Mouse (Mus musculus) NIH3T3 (cell line): ENCODE data around the gene BC049715.

ENCODE experiments used
- DNase-seq: peaks from one replicate; pipeline ENCODE4 v3.0.0-alpha.2; 2012; ENCODE audit warnings: low read depth

Gene BC049715

DNA sequence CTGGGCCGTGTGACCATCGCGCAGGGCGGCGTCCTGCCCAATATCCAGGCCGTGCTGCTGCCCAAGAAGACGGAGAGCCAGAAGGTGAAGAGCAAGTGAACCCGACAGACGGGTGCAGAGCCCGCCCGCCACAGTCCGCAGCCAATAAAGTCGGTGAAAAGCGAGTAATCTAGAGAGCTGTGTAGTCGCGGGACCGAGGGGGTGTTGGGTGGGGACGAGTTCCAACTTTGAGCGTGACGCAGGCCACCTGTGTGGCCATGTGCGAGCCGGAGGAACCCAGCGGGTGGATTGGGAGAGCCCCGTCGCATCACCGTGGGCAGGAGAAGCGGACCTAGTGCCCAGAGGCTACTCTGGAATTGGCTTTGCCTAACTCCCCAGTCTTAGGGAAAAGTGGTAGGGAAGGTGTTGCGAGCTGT is 18.8 kb upstream of the BC049715 start:
- peak; percentile 53 for DNase-seq

DNA sequence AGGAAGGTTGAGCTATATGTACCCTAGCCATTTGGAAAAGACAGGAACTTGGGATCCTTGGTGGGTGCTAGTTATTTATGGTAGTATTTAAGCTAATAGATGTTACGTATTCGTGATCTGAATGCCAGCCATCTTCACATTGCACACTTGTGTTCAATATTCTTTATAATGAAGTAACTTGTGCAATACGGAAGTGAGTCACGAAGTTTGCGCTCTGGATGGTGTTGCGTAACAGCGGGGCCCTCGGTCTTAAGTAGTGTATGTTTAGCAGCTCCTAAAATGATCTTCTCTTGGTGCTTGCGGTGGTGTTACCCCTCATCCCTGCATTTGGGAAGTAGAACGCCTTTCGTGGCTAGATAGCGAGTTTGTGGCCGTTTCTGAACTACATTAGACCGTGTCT is 18.3 kb upstream of the BC049715 start:
- peak; percentile 97 for DNase-seq

DNA sequence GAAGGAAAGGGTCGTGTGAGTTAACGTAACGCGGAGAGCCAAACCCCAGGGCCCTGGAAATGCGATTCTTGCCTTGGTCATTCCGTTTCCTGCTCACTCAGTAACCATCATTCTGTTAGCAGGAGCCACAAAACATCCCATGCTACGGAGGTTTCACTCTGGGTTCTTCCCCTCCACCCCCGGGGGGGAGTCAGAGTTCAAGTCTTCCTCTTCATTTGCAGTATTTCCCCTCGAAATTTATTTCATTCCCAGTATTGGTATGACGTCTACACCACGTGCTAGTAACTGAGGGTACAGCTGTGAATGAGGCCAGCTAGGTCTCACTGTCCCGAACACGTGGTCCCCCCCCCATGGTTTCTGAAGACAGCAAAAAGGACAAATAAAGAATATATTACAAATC is 17.8 kb upstream of the BC049715 start:
- DNase-seq: peak; percentile 59

DNA sequence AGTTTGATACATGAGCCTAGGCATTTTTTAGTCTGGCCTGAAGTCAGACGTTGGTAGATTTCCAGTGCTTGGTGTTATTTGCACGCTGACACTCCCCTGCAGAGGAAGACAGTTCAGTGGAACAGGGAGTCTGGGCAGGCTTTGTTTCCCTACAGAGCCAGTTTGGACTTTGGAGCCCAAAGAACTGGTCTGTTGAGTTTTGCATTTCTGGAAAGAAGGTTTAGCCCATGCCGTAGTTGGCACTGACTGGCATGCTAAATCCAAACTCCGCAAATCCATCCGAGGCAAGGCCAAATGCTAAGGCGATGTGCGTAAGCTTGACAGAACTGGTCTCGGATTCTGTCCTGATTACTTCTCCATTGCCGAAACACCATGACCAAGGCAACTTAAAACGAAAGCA is 16.2 kb upstream of the BC049715 start:
- no peak for DNase-seq

DNA sequence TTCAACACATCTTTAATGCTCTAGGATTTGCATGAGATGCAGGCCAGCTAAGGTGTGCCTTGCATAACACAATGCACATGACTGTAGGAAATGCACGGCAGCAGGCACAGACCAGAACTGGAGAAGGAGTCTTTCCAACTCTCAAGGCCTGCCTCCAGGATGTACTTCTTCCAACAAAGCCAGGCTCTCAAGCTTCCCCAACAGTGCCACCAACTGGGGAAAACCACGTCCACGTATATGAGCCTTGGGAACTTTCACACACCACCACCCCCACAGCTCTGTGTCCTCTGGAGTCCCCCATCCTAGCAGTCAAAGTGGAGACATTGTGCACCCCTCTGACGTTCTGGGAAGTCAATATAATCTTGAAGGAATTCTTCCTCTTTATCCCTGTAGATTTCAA is 14.3 kb upstream of the BC049715 start:
- peak; percentile 58 for DNase-seq

DNA sequence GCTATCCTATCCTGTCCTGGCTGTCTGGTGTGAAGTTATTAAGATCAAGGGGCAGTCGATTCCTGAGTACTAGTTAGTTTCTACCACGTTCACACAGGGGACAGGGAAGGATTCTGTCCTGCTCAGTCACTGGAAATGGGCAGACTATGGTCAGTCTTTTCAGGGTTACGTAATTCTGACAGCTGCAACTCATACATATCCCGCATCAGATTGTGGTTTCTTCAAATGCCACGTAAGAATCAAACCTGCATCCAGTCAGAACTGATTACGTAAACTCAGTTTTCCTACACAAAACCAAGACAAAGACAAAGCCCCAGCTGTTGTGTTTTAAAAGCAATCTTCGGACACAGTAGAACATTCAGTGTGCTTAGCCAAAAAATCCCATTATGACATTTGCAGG is 12.0 kb upstream of the BC049715 start:
- no peak for DNase-seq

DNA sequence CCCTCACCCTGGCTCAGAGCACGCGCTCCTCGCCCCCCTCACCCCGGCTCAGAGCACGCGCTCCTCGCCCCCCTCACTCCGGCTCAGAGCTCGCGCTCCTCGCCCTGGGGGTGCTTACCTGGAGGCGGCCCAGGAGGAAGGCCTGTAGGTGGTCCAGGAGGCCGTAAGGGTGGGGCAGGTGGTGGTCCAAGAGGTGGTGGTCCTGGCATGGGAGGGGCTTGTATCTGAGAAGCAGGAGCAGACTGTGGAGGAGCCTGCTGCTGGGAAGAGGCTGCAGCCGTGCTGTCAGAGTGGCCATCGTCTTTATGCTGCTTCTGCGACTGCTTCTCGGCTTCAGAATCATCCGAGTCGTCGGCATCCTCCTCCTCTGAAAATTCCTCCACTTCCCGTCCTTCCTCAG is 10.6 kb upstream of the BC049715 start:
- DNase-seq: no peak

DNA sequence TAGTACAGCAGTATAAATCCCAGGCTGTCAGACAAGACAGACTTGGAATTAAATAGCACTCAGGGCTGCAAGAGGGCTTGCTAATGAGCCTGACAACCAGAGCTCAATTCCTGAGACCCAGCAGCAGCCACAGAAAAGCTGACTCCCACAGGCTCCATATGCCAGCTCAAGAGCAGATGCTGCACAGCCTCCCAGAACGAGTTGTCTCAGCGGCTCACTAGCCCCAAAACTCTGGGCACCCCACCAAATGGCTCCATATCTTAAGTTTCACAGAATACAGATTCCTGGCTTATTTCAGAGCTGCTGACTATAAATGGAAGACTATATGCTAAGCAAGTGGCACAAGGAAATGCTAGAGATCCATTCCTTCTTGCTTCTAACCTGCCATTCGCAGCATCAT is 9.9 kb upstream of the BC049715 start:
- DNase-seq: no peak

DNA sequence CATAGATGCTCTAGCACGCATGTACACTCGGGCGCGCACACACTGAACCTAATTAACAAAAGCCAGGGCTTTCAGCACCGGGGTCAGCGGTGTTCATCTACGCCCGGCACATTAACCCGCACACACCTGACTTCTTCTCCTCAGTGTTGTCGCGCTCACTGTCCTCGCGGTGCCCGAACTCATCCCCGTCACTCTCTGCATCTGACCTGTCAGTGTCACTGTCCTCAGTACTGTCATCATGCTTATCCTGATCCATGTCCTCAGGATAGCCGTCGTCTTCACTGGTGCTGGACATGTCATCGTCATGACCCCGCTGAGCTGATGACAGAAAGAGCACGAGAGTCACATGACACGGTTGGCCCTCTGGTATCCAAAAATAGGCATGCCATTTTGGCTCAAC is 7.0 kb upstream of the BC049715 start:
- DNase-seq: no peak

DNA sequence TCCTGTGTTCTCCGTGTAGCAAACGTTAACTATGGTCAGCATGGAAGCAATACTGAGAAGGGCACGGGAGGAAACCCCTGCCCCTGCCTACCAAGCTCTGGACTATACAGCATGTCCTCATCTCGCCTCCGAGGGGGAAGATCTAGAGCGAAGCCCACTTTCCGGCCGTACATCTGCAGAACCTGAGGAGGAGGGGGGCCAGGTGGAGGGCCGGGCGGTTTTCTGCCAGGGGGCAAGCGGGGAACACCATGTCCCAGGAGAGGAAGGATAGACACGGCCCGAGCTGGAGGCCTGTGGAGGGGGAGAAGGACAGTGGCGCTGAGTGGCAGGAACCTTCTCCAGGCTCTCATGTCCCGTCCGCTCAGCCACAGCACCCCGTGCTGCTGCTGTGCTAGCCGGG is 6.3 kb upstream of the BC049715 start:
- no peak for DNase-seq

DNA sequence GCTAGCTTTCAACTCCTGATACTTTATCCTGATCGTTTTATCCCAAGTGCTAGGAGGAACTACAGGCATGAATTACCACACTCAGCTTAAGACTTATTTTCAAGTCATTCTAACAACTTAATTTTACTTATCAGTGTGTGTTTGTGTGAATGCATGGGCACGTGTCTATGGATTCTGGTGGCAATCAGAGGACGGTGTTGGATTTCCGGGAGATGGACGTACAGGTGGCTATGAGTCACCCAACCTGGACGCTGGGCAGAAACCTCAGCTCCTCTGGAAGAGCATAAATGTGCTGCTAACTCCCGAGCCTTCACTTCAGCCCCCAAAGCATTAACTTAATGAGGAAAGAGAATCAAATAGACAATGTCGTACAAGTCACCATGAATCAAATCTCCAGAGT is 2.4 kb upstream of the BC049715 start:
- no peak for DNase-seq

DNA sequence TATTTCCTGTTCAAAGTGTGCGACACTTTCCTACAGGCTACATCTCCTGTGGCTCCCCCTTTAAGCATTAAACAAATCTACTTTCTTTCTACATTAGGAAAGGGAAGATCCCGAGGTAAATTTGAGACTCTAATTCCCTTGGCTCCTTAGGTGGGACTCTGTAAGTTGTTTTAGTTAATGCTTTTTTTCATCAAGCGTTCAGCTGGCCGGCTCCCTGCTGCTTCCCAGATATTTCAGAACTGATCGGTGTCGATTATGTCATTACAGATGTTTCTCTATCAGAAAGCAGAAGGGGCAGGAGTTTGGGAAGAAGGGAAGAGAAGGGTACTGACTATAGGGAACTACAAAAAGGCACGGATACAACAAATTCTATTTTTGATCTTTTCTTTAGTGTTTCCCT is 310 bp upstream of the BC049715 start:
- DNase-seq: no peak

DNA sequence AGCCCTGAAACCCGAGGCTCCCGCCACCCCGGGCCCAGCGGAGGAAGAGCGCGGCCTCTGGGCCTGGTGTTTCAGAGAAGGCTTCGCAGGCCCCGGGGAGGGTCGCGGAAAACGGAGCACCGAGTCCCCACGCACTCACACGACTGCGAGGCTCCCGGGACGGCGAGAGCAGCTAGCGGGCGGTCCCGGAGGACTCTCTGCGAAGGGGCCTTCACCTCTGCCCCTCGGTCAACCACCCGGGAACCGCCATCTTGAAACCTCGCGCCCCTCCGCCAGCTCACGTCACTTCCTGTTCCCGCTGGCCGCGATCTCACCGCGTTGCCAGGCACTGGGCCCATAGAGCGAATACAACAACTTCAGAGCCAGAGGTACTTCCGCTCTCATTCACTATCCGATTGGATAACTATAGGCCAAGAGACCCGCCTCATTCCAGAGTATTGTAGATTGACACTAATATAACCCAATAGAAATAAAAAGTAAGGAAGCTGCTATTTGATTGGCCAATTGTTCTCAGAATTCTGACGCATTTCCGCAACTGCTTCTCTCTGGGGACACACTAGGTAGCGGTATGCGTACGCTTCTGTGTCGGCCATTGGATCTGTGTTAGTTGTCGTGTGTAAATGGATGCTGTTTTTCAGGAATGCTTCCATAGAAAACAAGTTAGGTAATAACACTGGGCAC is 595 bp downstream of the BC049715 start, which contains the start of gene Wbp11:
Wbp11 (minus strand) TSS at position 353 of the 681 bp plus-strand sequence.
- DNase-seq: peak; percentile 98

DNA sequence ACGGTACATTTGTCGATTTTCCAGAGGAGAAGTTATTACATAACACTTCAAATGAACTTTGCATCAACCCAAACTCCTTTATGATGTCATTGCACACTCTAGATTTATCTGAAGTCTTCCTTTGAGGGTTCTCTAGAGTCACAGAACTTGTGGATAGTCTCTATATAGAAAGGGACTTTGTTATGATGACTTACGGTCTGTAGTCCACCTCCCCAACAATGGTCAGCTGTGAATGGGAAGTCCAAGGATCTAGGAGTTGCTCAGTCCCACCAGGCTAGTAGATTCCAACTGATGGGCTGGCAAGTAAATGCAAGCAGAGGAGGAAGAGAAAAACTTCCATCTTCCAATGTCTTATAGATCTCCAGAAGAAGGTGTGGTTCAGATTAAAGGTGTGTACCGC is 1.3 kb downstream of the BC049715 start:
- DNase-seq: no peak

DNA sequence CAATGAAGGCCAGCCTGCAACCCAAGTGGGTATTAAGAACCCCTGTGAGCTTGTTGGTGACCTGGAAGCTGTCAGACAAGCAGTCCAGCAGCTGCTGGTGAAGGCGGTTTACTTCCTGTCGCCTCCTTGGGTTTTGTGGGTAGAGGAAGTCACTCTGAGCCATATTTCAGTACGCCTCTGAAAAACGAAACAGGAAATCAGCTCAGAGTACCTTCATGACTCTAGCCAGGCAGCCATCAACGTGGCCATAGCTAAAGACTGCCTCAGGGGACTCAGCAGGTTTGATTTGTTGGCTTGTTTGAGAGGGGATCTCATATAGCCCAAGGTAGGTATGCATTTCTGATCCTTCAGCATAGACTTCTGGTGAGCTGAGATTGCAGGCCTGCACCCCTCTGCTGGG is 4.3 kb downstream of the BC049715 start:
- no peak for DNase-seq

DNA sequence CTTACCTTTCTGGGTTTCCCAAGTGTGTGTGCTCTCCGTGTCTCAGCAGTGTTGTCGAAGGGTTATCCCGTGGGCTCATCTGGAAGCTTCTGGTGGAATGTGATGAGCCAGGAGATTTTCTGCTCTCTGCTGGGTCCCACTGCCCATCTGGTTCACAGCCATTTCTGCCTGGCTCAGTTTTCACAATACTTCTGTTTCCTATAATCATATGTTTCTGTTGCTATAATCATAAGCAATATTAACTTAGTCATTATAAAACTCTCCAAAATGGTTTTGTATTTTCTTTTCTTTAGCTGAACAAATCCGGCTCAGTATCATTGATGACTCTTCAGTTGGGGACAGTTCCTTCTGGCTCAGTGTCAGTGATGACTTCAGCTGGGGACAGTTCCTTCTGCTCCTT is 7.9 kb downstream of the BC049715 start, which contains the start of gene Smco3:
Smco3 (minus strand) TSS at position 101 of the 400 bp plus-strand sequence.
- no peak for DNase-seq

DNA sequence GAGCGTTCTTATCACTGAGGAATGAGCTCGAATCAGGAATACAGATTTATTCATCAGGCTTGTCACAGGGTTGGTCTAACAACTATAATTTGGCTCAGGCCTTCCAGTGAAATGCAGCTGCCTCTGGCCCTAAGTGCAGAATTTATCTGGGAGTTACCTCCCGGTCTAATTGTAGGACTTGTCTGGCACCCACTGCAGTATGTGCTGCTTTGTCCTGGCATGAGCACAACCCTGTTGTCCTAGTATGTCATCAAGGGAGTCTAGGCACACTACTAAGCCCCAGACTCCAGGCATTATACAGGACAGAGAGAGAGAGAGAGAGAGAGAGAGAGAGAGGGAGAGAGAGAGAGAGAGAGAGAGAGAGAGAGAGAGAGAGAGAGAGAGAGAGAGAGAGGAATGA is 9.9 kb downstream of the BC049715 start:
- no peak for DNase-seq

DNA sequence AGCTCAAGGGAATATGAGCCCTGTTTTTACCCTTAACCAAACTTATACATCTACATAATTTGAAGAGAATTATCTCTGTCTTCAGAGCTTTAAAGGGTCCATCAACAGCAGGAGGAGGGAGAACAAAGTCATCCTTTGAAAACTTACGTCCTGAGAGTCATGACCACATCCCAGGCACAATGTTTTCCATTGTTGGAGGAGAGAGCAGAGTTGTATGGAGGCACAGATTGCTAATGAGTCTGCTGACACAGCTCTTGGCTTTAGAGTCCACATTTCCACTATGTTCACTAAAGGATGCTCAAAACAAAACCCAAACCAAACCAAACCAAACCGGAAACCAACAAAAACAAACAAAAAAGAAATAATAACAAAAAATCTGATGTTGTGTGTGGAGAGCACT is 17.5 kb downstream of the BC049715 start:
- no peak for DNase-seq

DNA sequence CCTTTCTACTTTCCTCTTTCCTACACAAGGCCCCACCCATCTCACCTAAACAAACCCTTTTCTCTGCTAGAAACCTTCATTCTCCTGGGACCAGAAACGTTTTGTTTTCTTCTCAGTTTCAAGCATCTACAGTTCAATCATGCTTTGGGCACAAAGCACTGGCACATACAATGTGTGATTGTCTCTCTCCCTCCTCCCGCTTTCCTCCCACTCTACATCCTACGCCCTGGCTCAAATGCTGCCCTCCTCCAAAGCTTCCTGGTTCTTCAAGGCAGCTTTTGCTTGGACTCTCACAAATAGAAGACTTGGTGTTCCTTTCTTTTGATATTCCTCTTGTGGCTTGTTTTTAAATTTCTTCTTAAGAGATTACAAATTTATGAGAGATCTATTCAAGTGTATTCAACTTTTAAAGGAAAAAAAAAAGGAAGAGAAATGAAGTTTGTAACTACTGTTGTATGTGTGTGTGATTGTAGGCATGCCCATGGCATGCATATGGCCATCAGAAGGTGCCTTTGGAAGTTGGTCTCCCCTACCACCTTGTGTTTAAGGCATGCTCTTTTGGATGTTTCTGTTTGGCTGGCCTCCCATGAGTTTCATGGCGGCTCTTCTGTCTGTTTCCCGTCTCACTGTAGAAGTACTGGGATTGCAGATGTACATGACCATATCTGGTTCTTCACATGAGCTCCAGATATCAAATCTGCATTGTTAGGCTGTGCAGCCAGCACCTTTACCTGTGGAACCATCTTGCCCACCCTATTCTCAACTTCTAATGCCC is 18.5 kb downstream of the BC049715 start:
- no peak for DNase-seq

DNA sequence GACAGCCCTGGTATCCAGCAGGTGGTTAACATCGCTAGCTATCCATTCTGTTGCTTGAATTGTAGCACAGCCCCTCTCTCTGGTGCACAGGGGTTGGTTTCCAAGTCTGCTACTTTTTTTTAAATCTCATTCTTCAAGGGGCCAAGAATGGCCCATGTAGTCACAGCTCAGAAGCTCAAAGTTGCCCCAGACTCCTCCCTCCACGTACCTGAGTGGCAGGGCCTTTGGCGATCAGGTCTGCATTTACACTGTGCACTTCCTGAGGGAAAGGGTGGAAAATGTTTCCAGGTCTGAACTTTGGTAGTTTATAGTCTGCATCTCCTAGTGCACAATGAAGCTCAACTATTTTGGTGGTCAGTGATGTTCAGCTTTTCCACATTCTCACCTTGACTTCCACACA is 19.8 kb downstream of the BC049715 start:
- DNase-seq: no peak

DNA sequence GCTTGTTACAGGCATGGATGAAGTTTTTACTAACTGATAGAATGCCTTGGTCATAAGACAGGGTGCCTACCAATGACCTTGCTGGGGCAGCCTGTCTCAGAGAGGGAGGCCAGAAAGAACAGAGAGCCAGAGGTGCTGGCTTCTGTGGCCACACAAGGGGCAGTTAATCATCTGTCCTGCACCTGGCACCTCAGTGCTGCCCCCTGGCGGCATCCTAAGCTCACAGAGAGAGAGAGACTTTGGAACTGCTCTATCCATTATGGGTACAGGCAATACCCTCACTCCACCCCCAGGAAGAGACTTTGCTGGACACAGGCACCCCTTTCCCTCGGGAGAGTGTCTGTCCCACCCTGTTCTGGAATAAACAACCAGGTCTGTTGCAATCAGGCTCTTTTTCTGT is 20.4 kb downstream of the BC049715 start:
- DNase-seq: peak; percentile 57

DNA sequence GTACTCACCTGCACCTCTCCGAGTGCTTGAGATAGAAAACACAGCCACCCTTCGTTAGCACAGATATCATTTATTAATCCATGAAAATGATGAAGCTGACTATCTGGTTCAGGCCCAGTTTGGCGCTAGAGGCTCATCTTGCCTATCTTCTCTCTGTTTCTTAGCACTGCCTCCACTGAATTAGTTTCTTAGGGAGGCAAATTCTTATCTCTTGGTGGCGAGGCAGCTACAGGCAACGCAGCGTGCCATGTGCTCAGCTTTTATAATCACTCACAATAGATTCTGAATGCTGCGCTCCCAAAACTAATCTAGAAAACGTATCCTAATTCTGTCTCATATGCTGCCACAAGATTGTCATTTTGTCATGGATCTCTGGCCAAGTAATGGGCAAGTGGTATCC is 21.0 kb downstream of the BC049715 start:
- DNase-seq: no peak

DNA sequence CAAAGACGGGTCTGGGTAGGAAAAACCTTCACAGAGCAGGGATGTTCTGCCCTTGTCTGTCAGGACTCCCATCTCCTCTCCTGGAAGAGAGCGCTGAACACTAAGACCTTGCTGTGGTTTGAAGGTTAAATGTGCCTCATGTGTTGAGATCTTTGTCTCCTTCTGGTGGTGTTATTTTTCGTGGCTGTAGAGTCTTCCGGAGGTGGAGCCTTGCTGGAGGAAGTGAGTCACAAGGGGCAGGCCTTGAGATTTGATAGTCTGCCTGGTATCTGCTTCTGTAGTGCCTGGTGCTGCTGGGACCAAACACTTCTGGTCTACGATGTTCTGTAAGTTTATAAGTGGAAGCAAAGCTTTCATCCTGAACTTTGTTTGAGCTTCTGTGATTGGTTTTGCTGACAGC is 21.5 kb downstream of the BC049715 start:
- no peak for DNase-seq

DNA sequence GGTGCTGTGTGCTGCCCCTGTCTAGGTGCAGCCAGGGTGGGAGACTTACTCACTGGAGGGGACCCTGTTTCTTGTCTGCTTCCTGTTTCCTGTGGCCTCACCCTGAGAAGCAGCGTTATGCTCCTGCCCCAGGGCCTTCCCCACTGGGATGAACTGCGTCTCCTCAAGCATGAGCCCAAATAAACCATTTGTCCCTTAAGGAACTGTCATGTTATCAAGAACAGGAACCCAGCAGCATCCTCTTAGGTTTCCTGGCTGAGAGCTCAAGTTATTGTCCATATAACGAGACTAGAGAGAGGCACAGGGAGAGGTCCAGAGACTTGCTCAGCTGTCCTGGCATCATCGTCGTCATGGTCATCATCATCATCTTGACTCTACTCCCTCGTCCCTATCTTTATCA is 22.8 kb downstream of the BC049715 start:
- DNase-seq: no peak
